Mouse (Mus musculus) embryonic facial prominence, embryonic 11.5 days (tissue): ENCODE results near the gene Cebpb. TPM values are rescaled to one million over a fixed set of nuclear protein-coding genes. Genes with fewer than 3 reads are reported as not detected.
A peak's percentile ranks its signal among the peaks of the same experiment; 100 is the strongest.

Source experiments
- ATAC-seq: fragments of 200-750 bp; cut with Nextera tagmentation; replicated peaks from 2 replicates; pipeline ENCODE4 v1.8.0; 2017; ENCODE audit warnings: low read depth; ENCODE audit not compliant: insufficient number of reproducible peaks, low FRiP score, low TSS enrichment
- DNase-seq: peaks from one replicate; pipeline ENCODE4 v3.0.0-alpha.2; 2015; ENCODE audit warnings: low spot score
- H3K27ac ChIP-seq: fragments of 300-500 bp; sonication (generic); replicated peaks from 2 replicates; pipeline ENCODE4 v1.5.1; 2014; ENCODE audit warnings: mild to moderate bottlenecking, low read depth, low read length, control low read depth
- H3K27me3 ChIP-seq: fragments of 300-500 bp; sonication (generic); 2 replicates; pipeline ENCODE4 v1.6.1; 2014; ENCODE audit warnings: mild to moderate bottlenecking, low read length, moderate library complexity, mixed read lengths; ENCODE audit not compliant: control insufficient read depth, insufficient read depth
- H3K36me3 ChIP-seq: fragments of 300-500 bp; sonication (generic); replicated peaks from 2 replicates; pipeline ENCODE4 v1.6.1; 2014; ENCODE audit warnings: low read depth, mild to moderate bottlenecking, low read length, moderate library complexity, mixed read lengths; ENCODE audit not compliant: control insufficient read depth, insufficient read depth
- H3K4me1 ChIP-seq: fragments of 300-500 bp; sonication (generic); 2 replicates; pipeline ENCODE4 v1.6.1; 2014; ENCODE audit warnings: low read length, mixed read lengths; ENCODE audit not compliant: control insufficient read depth, insufficient read depth
- H3K4me2 ChIP-seq: fragments of 300-500 bp; sonication (generic); 2 replicates; pipeline ENCODE4 v1.6.1; 2014; ENCODE audit warnings: low read depth, mild to moderate bottlenecking, control low read depth, low read length, moderate library complexity
- H3K4me3 ChIP-seq: fragments of 300-500 bp; sonication (generic); 2 replicates; pipeline ENCODE4 v1.5.1; 2014; ENCODE audit warnings: low read depth, low read length, control low read depth
- H3K9ac ChIP-seq: fragments of 300-500 bp; sonication (generic); replicated peaks from 2 replicates; pipeline ENCODE4 v1.6.1; 2014; ENCODE audit warnings: mild to moderate bottlenecking, control low read depth, low read length
- H3K9me3 ChIP-seq: fragments of 300-500 bp; sonication (generic); replicated peaks from 2 replicates; pipeline ENCODE4 v1.6.1; 2016; ENCODE audit warnings: mild to moderate bottlenecking, low read length, inconsistent platforms, mixed read lengths; ENCODE audit not compliant: control insufficient read depth
- WGBS: fragments of 180-500 bp; shearing (Covaris S2); extraction: QIAGEN DNeasy Blood & Tissue Kit; methylation state at CpG from one replicate; pipeline ENCODE4 v1.1.7; 2014; 5-methylcytosine and 5-hydroxymethylcytosine counted together
- polyA plus RNA-seq: library from polyadenylated mRNA; unstranded; fragments of >200 nt; fragmentation: Nextera tagmentation; extraction: Ambion mirVana; gene quantifications from 2 replicates; pipeline ENCODE4 v1.2.1, GENCODE M21; 2014

Gene Cebpb
- polyA plus RNA-seq, 1 experiment from 2014 or later: 4.4 TPM

DNA sequence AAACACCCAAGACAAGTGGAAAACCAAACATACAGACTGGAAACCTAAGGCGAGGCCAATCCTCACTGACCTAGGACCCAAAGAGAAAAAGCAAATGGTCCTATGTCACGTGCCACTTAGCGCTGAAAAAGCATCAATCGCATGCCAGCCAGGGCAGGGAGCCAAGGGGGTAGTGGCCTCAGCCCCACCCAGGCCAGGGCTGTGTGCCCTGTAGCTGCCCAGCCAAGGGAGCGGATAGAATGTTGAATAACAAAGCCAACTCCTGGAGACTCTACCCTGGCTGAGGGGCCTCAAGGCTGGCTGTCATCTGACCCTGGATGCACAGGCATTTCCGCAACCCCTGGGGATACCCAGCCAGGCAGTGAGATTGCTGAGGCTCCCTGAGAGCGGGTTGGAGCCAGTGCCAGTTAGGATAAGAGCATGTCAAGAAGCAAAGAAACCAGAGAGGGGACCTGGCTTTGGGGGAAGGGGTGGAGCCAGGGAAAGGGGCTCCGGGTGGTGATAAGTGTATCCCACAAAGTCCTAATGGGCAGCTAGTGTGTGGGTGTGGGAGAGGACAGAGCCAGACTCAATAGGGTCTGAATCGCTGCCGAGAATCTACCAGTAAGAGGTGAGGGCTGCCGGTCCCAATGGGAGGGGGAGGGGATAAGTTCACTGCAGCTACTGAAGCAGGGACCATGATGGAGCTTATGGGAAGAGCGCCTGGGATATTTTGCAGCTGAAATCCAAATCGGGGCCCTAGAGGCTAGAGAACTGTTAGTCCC is 28.7 kb upstream of the Cebpb start:
- H3K9me3 ChIP-seq: no peaks in the 10 kb centered on the region
- ATAC-seq (peak; percentile 26), DNase-seq (no peak)
- H3K4me2 ChIP-seq: peak overlapping the region; percentile 93
- H3K4me3 ChIP-seq: peak overlapping the region; percentile 84
- peak overlapping the region; percentile 87 for H3K9ac ChIP-seq
- H3K27me3 ChIP-seq: no peaks in the 10 kb centered on the region
- H3K4me1 ChIP-seq: peaks cover 5% of the 10 kb centered on the region
- H3K36me3 ChIP-seq: no peaks in the 10 kb centered on the region
- 20% methylated on average over 13 of the region's 13 CpGs for WGBS
- H3K27ac ChIP-seq: 0 out of 2 replicates have a peak overlapping the region, but pooled peaks have one; percentile 21

DNA sequence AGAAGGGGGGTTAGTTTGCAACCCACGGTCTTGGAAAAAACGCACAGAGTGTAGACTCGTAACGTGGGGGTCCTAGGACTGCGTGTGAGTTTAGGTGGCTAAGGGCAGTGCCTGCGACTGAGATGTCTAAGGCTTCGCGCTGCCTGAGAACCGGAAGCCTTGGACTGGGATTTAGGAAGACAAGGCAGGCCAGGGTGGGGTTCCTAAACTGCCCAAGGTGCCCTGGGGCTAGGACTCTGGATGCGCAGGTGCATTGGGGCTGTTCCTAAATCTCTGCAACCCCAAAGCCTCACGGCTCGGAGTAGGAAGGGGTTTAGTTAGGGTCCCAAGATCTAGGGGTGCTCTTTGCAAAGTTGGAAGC is 28.1 kb upstream of the Cebpb start:
- Histone ChIP-seq H3K4me2 (peak overlapping the region; percentile 93), H3K9me3 (no peaks in the 10 kb centered on the region), H3K4me3 (peak overlapping the region; percentile 84), H3K36me3 (no peaks in the 10 kb centered on the region), H3K27ac (0 out of 2 replicates have a peak overlapping the region, but pooled peaks have one; percentile 21), H3K9ac (peak overlapping the region; percentile 87), H3K4me1 (peaks cover 5% of the 10 kb centered on the region), H3K27me3 (no peaks in the 10 kb centered on the region)
- ATAC-seq (peak; percentile 10; the same call in 1 of the 2 replicates), DNase-seq (peak; percentile 55)
- 2% methylated on average over 12 of the region's 12 CpGs for WGBS

DNA sequence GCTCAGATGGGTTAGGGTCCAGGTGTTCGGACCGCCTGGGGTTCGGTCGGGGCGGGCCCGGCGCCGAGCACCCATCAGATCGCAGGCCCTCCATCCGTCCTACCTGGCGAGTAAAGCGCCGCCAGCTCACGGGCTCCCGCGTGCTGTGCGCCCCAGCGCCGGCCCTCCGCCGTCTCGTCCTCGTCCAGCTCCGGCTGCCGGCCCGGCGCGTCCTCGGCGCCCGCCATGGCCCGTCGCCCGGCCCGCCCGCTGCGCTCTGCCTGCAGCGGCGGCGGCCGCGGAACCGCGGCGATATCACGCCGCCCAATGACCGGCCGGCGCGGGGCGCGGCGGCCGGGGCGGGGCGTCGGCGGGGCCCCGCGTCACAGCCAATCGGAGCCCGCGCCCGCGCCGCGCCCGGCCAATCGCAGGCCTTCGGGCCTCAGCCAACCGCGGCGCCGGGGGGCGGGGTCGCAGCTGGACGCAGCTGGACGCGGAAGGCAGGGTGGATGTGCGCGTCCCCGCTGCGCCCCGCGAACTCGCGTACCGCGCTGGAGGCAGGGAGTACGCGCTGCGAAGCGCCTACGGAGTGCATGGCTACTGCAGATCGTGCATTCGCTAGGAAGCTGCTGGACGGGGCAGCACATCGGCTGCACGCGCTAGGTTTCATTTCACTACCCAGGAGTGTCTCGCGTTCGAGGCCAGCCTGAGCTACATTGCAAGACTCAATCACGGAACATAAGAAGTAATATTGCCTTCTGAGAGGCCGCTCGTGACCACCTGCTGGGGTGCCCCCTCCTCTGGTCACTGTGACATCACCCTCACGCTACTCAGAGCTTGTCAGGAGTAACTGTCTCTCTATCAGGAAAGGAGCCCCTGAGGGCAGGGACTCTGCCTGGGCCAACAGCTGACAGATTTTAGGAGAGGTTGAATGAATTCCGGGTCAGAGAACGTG is 27.2 kb upstream of the Cebpb start, which contains the start of gene Gm20431:
Gene Gm20431, minus strand, starts transcription at position 227 of the 934 bp plus-strand sequence.
- DNase-seq (peak; percentile 97), ATAC-seq (peak; percentile 89)
- Histone ChIP-seq H3K4me1 (peaks cover 5% of the 10 kb centered on the region), H3K4me3 (peak within 1 kb of the TSS; percentile 84), H3K9me3 (no peaks in the 10 kb centered on the region), H3K36me3 (no peaks in the 10 kb centered on the region), H3K4me2 (peak within 1 kb of the TSS; percentile 93), H3K27me3 (no peaks in the 10 kb centered on the region), H3K27ac (0 out of 2 replicates have a peak within 1 kb of the TSS, but pooled peaks have one; percentile 21), H3K9ac (peak within 1 kb of the TSS; percentile 87)
- WGBS: under 1% methylated on average over 103 of the region's 110 CpGs

DNA sequence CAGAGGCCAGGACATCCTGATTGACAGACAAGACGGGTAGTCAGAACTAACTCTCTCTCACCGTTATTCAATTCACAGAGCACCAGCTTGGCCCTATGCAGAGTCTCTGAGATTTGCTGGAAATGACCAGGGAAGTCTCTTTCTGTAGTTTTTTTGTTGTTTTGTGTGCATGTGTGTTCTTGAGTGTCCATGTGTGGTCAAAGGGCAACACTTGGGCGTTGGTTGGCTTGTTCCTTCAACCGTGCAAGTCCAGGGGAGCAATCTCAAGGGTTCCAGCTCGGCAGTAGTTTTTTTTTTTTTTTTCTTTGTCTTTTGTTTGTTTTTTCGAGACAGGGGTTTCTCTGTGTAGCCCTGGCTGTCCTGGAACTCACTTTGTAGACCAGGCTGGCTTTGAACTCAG is 26.0 kb upstream of the Cebpb start:
- H3K27ac ChIP-seq: no peak overlapping the region
- DNase-seq (no peak), ATAC-seq (no peak)
- no peak overlapping the region for H3K4me2 ChIP-seq
- peaks cover 5% of the 10 kb centered on the region for H3K4me1 ChIP-seq
- no peaks in the 10 kb centered on the region for H3K36me3 ChIP-seq
- H3K27me3 ChIP-seq: no peaks in the 10 kb centered on the region
- no peak overlapping the region for H3K4me3 ChIP-seq
- no peak overlapping the region for H3K9ac ChIP-seq
- WGBS: 53% methylated on average over 6 of the region's 6 CpGs
- no peaks in the 10 kb centered on the region for H3K9me3 ChIP-seq

DNA sequence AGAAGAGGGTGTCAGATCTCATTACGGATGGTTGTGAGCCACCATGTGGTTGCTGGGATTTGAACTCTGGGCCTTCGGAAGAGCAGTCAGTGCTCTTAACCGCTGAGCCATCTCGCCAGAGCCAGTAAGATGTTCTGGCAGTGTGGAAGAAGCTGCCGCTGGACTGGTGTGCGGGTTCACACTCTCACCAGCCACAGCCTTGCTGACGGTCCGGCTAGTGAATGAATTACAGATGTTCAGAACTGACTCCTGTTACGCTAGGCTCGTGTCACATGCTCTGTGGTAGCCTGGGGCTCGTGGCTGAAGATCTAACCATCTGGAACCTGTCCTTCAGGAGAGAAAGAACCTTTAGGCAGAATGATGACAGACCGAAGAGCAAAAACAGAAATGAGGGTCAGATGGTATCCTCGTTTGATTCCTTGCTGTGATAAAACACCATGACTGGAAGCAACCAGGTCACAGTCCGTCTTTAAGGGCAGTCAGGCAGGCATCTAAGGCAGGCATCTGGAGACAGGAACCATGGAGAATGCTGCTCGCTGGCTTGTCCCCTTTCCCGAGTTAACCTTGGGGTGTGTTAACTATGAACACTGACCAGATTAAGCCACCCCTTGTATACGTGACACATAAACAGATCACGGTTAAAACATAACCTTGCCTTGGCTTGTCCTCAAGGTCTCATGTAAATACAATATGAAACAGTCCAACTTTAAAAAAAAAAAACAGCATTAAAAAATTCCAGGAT is 22.6 kb upstream of the Cebpb start:
- Histone ChIP-seq H3K9me3 (no peaks in the 10 kb centered on the region), H3K27ac (no peak overlapping the region), H3K9ac (no peak overlapping the region), H3K4me3 (no peak overlapping the region), H3K27me3 (no peaks in the 10 kb centered on the region), H3K4me1 (no peaks in the 10 kb centered on the region), H3K4me2 (no peak overlapping the region), H3K36me3 (no peaks in the 10 kb centered on the region)
- DNase-seq (no peak), ATAC-seq (no peak)
- WGBS: 78% methylated on average over 18 of the region's 18 CpGs

DNA sequence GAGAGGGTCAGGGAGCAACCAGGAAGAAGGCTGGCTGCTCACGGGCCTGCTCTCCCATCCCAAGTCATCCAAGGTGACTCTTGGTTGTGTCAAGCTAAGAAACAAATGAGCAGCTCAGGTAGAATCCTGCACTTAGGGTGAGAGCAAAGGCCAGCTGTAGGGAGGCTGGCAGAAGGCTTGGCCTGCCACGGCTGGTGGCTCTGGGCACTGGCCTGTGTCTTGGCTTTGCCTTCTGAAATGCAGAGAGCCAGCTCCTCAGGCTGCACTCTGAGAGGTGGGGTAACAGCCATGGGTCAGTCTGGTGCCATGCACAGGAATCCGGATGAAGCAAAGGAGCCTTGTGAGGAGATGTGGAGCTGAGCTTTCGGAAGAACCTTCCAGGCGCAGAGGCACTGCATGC is 20.3 kb upstream of the Cebpb start:
- no peak overlapping the region for H3K9ac ChIP-seq
- H3K4me2 ChIP-seq: no peak overlapping the region
- no peak overlapping the region for H3K4me3 ChIP-seq
- no peaks in the 10 kb centered on the region for H3K27me3 ChIP-seq
- ATAC-seq (no peak), DNase-seq (no peak)
- H3K9me3 ChIP-seq: no peaks in the 10 kb centered on the region
- WGBS: 82% methylated on average over 5 of the region's 5 CpGs
- H3K27ac ChIP-seq: no peak overlapping the region
- no peaks in the 10 kb centered on the region for H3K36me3 ChIP-seq
- no peaks in the 10 kb centered on the region for H3K4me1 ChIP-seq

DNA sequence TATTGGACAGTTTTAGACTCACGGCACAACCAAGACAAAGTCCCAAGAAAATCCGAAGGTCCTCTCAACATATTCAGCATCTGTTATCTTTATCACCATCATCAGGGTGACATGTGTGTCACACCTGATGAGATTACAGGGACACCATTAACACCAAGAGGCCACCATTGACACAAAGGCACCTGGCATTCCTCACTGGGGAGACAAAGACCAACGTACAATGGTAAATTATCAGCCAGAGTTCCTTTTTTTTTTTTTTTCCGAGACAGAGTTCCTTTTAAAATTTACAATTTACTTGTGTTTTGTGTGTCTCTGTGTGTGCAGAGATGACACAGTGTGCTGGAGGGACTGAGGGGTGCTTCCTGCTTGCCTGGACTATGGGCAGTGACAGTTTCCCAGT is 19.3 kb upstream of the Cebpb start:
- H3K4me1 ChIP-seq: no peaks in the 10 kb centered on the region
- H3K9me3 ChIP-seq: no peaks in the 10 kb centered on the region
- H3K9ac ChIP-seq: no peak overlapping the region
- 81% methylated on average over 4 of the region's 4 CpGs for WGBS
- H3K4me3 ChIP-seq: no peak overlapping the region
- H3K36me3 ChIP-seq: no peaks in the 10 kb centered on the region
- DNase-seq: no peak
- no peaks in the 10 kb centered on the region for H3K27me3 ChIP-seq
- ATAC-seq: no peak
- no peak overlapping the region for H3K4me2 ChIP-seq
- no peak overlapping the region for H3K27ac ChIP-seq
